Mouse (Mus musculus) urinary bladder, postnatal 4 days (tissue): ENCODE measurements around the gene Spic.

Source experiments
- DNase-seq, 2 experiments: peaks; one replicate each; pipeline ENCODE4 v3.0.0; 2021 to 2022; ENCODE audit warnings: low spot score in 2 of 2

The Spic gene

GRCm38 (mm10) chr10:88645448-88645847 is 39.4 kb downstream of the Spic start:
- DNase-seq = no peak

- no peak for DNase-seq
Observed at GRCm38 (mm10) chr10:88631330-88631953, 53.4 kb downstream of the Spic start.

- DNase-seq = no peak
Observed at GRCm38 (mm10) chr10:88630663-88631329, 54.0 kb downstream of the Spic start.

- no peak for DNase-seq
Observed at GRCm38 (mm10) chr10:88627052-88627451, 57.8 kb downstream of the Spic start.

GRCm38 (mm10) chr10:88626176-88626575 is 58.6 kb downstream of the Spic start:
- no peak for DNase-seq
